Mouse (Mus musculus) MN1 (cell line): ENCODE results near the gene Sprr1b.
"Not testable (repeated sequence)": the region's sequence is repeated elsewhere in the genome, so short reads cannot be mapped to it uniquely, and the experiment has no call there.

Source experiments
- DNase-seq: peaks from one replicate; pipeline ENCODE4 v3.0.0-alpha.2; 2016; ENCODE audit warnings: low spot score

Sprr1b gene

DNA sequence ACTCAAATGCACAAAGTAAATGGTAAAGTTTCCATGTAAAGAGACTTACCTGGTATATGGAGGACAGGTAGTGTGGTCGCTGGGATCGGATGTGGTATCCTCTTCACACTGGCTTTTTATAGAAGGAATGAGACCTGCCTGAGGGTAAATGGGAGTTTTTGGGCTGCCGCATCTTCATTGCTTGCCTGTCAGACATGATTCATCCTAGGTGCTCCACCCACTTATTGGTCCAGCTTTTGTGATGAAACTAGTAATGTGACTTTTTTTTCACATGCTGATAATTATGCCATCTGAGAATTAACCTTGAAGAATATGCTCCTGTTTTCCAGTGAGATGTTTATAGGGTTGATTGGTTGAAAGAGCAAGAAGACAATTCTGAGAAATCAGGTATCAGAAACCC, at the start of gene Sprr1b:
TSS of gene Sprr1b (minus strand) at position 101 of the 400 bp plus-strand sequence.
- DNase-seq, result no peak

DNA sequence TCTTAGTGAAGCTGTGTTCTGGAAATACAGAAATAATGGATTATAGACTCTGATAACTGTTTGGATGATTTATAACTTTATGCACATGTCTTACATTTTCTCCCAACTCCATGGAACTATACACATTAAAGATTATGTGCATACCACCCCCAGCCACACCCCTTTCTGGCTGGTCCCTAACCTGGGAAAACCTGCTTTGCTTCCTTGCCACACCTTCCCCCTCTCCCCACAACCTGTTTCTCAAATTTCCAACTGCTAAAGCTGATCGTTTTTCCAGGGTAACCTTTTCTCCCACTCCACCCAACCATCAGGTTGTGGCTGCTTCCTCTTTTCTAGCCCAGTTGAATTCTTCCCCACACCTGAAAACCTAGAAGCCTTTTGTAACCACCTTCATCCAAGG, 47.7 kb upstream of the Sprr1b start:
- no peak for DNase-seq

DNA sequence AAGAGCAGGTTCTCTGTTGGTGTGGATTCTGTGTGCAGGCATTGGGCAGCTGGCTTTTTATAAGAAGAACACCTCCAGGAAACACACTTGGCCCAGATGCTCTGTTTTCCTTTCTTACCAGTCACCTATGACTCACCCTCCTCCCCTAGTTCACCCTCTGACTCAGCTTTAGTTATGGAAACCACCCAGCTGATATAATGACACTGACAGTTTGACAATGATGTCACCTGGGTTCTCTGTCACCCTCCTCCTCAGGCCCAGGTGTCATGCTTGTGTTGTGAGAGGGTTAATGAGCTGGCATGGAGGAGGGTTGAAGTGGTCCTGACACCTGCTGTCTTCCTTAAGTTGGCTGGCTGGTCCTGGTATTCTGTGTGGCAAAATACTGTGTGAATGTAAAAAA, 47.3 kb upstream of the Sprr1b start, which contains the start of gene Sprr1a:
TSS of gene Sprr1a (minus strand) at position 33 of the 400 bp plus-strand sequence.
- no peak for DNase-seq

GRCm38 (mm10) chr3:92481249-92481648, 42.7 kb upstream of the Sprr1b start:
- not testable (repeated sequence) for DNase-seq

GRCm38 (mm10) chr3:92470111-92470510, 31.5 kb upstream of the Sprr1b start:
- DNase-seq, result no peak

GRCm38 (mm10) chr3:92467424-92467823, 28.8 kb upstream of the Sprr1b start:
- DNase-seq, result no peak

GRCm38 (mm10) chr3:92466576-92466975, 28.0 kb upstream of the Sprr1b start:
- no peak for DNase-seq

DNA sequence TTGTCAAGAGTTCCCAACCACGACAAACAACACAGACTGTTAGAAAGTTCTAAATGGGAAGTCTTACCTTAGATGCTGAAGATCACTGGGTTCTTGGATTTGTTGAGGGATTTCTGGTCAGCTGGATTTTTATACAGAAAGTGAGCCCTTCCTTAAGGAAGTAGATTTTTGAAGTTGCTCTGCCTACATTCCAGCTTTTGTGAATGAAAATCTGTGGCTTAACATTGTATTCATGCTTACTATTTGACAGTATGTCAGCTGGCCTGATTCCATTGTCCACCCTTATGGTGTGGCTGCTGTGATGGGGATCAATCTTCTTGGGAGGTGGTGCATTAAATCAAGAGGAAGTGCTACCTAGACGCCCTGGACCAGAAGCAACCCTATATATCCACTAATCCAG, 20.0 kb upstream of the Sprr1b start, which contains the start of gene Sprr3:
TSS of gene Sprr3 (minus strand) at position 101 of the 400 bp plus-strand sequence.
- DNase-seq, result no peak

DNA sequence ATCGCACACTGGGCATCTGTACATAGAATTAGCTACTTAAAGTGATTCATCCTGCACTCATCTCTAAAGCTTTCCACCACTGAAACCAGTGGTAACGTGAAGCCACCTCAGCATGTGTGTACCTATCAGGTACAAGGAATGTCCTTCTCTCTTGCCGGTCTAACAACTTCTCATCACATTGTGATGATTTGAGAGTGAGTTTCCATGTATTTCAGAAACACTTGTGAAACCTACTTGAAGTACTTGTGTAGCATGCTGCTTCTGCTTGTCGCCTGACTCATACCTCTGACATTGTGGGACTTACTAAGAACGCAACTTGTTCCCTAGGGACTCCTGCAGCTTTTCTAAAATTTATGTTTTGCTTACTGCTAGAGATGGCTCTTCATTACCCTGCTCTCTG, 16.6 kb upstream of the Sprr1b start:
- DNase-seq, result no peak

DNA sequence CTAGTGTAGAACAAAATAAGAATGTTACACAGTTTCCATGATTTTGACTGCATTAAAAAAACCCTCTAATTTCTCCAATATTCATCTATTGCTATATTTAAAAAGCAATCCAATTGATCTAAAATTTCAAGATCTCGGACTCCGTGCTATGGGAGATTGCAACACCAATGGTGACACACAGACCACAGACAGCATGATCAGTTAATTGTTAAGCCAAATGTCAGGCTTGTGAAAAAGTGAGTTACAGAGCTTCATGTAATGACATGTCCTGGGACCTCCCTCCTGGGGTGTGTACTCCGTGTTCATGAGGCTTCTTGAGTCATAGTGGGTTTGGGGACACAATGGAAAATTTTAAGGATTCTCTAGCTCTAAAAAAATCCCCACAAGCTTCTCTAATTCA, 1.6 kb upstream of the Sprr1b start:
- DNase-seq, result no peak

- DNase-seq, result no peak
These were observed 6.3 kb downstream of the Sprr1b start, which contains the start of gene Sprr2k for GRCm38 (mm10) chr3:92432282-92432681. Sprr2k (plus strand) TSS chr3:92432582.

- no peak for DNase-seq
These were observed 9.3 kb downstream of the Sprr1b start, which contains the start of gene Gm9774 for GRCm38 (mm10) chr3:92429323-92429722. Gm9774 (minus strand) TSS chr3:92429423.

DNA sequence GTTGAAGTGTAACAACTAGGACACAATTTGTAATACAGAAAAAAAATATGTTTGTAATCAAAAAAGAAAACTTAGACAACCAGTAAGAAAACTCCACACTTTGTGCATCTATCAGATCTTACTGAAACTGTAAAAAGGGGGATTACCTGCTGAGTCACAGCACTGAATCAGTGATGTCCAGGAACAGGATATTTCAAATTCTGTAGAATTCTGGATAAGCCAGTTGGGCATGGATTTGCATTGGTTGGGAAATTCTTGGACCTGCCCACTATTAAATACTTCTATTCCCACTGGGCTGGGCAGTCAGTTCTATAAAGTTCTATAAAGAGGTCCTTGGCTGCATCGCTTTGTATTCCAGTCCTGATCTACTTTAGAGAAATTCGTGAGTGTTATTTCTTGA, 20.8 kb downstream of the Sprr1b start, which contains the start of gene Sprr2j-ps:
TSS of gene Sprr2j-ps (plus strand) at position 301 of the 400 bp plus-strand sequence.
- no peak for DNase-seq

GRCm38 (mm10) chr3:92407691-92408090, 30.9 kb downstream of the Sprr1b start, which contains the start of gene Sprr2i:
Sprr2i (plus strand) TSS chr3:92407991.
- no peak for DNase-seq

- DNase-seq, result no peak
These were observed 44.3 kb downstream of the Sprr1b start for GRCm38 (mm10) chr3:92394301-92394700.
